Mouse (Mus musculus): ENCODE results near the gene Gm10271. TPM values are rescaled to one million over a fixed set of nuclear protein-coding genes. Genes with fewer than 3 reads are reported as not detected.

The Gm10271 gene
- polyA plus RNA-seq, 1 experiment from 2014 or later = not detected

DNA sequence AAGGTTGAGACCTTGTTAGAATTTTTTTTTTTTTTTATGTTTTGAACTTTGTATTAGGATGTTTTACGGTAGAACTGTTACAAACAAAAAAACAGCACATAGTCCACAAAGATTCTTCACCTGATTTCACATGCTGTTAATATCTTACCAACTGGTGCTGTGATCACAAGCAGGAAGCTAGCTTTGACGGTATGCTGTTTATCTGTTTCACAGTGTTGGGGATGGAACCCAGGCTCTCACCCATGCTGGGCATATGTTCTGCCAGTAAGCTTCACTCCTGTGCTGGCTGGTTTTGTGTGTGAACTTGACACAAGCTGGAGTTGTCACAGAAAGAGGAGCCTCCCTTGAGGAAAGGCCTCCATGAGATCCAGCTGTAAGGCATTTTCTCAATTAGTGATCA lies 5.4 kb upstream of the Gm10271 start:
- no peak for ATAC-seq (ENCODE audit: insufficient number of reproducible peaks, insufficient read depth, low FRiP score, low read depth)
- H3K27me3 ChIP-seq (ENCODE audit: control insufficient read depth, insufficient read depth, low read length) = no peaks in the 10 kb centered on the region
- WGBS = 84% methylated on average over 2 of the region's 2 CpGs
- H3K4me2 ChIP-seq (ENCODE audit: low read length) = no peak overlapping the region
- no peaks in the 10 kb centered on the region for H3K9me3 ChIP-seq (ENCODE audit: control insufficient read depth, low read length)
- no peaks in the 10 kb centered on the region for H3K36me3 ChIP-seq (ENCODE audit: control insufficient read depth, insufficient read depth, low read length)
- H3K4me3 ChIP-seq (ENCODE audit: control insufficient read depth in 1 of 2, insufficient read depth in 1 of 2, low read depth in 1 of 2, low read length in 2 of 2) = no peak overlapping the region
- H3K27ac ChIP-seq (replicated peaks in 1 of 2; ENCODE audit: control insufficient read depth in 1 of 2, insufficient read depth in 1 of 2, low read depth in 2 of 2, low read length in 2 of 2) = no peak overlapping the region
- no peaks in the 10 kb centered on the region for H3K4me1 ChIP-seq (ENCODE audit: control insufficient read depth in 2 of 2, insufficient read depth in 2 of 2, low read length in 2 of 2)
- H3K9ac ChIP-seq (ENCODE audit: low read length) = no peak overlapping the region

- WGBS = 38% methylated on average over 4 of the region's 4 CpGs
- no peaks in the 10 kb centered on the region for H3K9me3 ChIP-seq (ENCODE audit: control insufficient read depth, low read length)
- no peaks in the 10 kb centered on the region for H3K4me1 ChIP-seq (ENCODE audit: control insufficient read depth in 2 of 2, insufficient read depth in 2 of 2, low read length in 2 of 2)
- H3K27me3 ChIP-seq (ENCODE audit: control insufficient read depth, insufficient read depth, low read length) = no peaks in the 10 kb centered on the region
- H3K4me2 ChIP-seq (ENCODE audit: low read length) = no peak overlapping the region
- H3K9ac ChIP-seq (ENCODE audit: low read length) = no peak overlapping the region
- no peaks in the 10 kb centered on the region for H3K36me3 ChIP-seq (ENCODE audit: control insufficient read depth, insufficient read depth, low read length)
- no peak for ATAC-seq (ENCODE audit: insufficient number of reproducible peaks, insufficient read depth, low FRiP score, low read depth)
- H3K27ac ChIP-seq (replicated peaks in 1 of 2; ENCODE audit: control insufficient read depth in 1 of 2, insufficient read depth in 1 of 2, low read depth in 2 of 2, low read length in 2 of 2) = no peak overlapping the region
- no peak overlapping the region for H3K4me3 ChIP-seq (ENCODE audit: control insufficient read depth in 1 of 2, insufficient read depth in 1 of 2, low read depth in 1 of 2, low read length in 2 of 2)
These were observed 5.0 kb upstream of the Gm10271 start for GRCm38 (mm10) chr10:116977455-116977854.

DNA sequence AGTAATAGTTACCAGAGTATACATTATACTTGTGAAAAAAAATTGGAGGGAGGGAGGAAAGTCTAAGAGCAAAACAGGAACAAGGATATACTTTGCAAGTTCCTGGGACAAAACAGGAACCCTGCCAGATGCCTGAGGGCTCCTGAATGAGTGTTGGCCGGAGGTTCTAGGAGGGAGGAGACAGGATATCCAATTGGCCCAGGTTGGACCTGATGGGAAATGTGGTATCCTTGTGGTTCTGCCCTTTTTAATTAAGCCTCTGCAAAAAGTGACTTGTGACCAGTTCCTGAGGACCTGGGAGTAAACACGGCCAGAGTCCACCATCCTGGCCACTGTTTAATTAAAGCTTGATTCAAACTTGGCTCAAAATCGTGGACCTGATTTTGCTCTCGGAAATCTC lies 3.7 kb downstream of the Gm10271 start:
- no peaks in the 10 kb centered on the region for H3K9me3 ChIP-seq (ENCODE audit: control insufficient read depth, low read length)
- peaks cover 6 to 10% of the 10 kb centered on the region in 2 experiments for H3K4me1 ChIP-seq (ENCODE audit: control insufficient read depth in 2 of 2, insufficient read depth in 2 of 2, low read length in 2 of 2)
- no peak overlapping the region for H3K9ac ChIP-seq (ENCODE audit: low read length)
- H3K27me3 ChIP-seq (ENCODE audit: control insufficient read depth, insufficient read depth, low read length) = no peaks in the 10 kb centered on the region
- H3K4me3 ChIP-seq (ENCODE audit: control insufficient read depth in 1 of 2, insufficient read depth in 1 of 2, low read depth in 1 of 2, low read length in 2 of 2) = no peak overlapping the region
- WGBS = 84% methylated on average over 4 of the region's 4 CpGs
- H3K36me3 ChIP-seq (ENCODE audit: control insufficient read depth, insufficient read depth, low read length) = no peaks in the 10 kb centered on the region
- H3K27ac ChIP-seq (replicated peaks in 1 of 2; ENCODE audit: control insufficient read depth in 1 of 2, insufficient read depth in 1 of 2, low read depth in 2 of 2, low read length in 2 of 2) = no peak overlapping the region
- no peak overlapping the region for H3K4me2 ChIP-seq (ENCODE audit: low read length)
- ATAC-seq (ENCODE audit: insufficient number of reproducible peaks, insufficient read depth, low FRiP score, low read depth) = no peak

- no peak overlapping the region for H3K9ac ChIP-seq (ENCODE audit: low read length)
- H3K27ac ChIP-seq (replicated peaks in 1 of 2; ENCODE audit: control insufficient read depth in 1 of 2, insufficient read depth in 1 of 2, low read depth in 2 of 2, low read length in 2 of 2) = no peak overlapping the region
These were observed 6.3 kb downstream of the Gm10271 start for GRCm38 (mm10) chr10:116966065-116966464.

DNA sequence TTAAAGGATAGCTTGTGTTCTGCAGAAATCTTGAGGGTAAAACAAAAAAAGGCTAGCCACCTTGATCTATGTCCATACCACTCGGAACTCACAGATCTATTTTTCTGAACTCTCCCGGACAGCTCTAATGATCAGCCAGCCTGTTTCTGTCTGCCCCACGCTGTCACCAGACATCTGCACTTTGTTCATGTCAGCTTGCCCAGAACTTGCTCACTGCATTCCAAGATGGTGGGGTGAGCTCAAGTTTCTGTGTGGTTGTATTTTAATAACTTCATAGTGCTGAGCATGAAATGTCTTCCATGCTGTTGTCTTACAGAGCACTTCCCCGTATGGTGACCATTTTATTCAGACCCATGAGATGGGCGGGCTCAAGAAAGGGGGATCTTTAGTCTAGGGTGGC lies 7.1 kb downstream of the Gm10271 start:
- Histone ChIP-seq H3K9me3 (ENCODE audit: control insufficient read depth, low read length) (no peaks in the 10 kb centered on the region), H3K4me3 (ENCODE audit: control insufficient read depth in 1 of 2, insufficient read depth in 1 of 2, low read depth in 1 of 2, low read length in 2 of 2) (no peak overlapping the region), H3K36me3 (ENCODE audit: control insufficient read depth, insufficient read depth, low read length) (no peaks in the 10 kb centered on the region), H3K27ac (replicated peaks in 1 of 2; ENCODE audit: control insufficient read depth in 1 of 2, insufficient read depth in 1 of 2, low read depth in 2 of 2, low read length in 2 of 2) (no peak overlapping the region), H3K9ac (ENCODE audit: low read length) (no peak overlapping the region), H3K4me2 (ENCODE audit: low read length) (no peak overlapping the region), H3K27me3 (ENCODE audit: control insufficient read depth, insufficient read depth, low read length) (no peaks in the 10 kb centered on the region), H3K4me1 (ENCODE audit: control insufficient read depth in 2 of 2, insufficient read depth in 2 of 2, low read length in 2 of 2) (peaks cover 6 to 10% of the 10 kb centered on the region in 2 experiments)
- ATAC-seq (ENCODE audit: insufficient number of reproducible peaks, insufficient read depth, low FRiP score, low read depth) = no peak
- WGBS = 27% methylated on average over 5 of the region's 5 CpGs

More at GRCm38 (mm10) chr10:116966065-116966464, 6.3 kb downstream of the Gm10271 start:
- Histone ChIP-seq H3K27me3 (ENCODE audit: control insufficient read depth, insufficient read depth, low read length) (no peaks in the 10 kb centered on the region), H3K4me3 (ENCODE audit: control insufficient read depth in 1 of 2, insufficient read depth in 1 of 2, low read depth in 1 of 2, low read length in 2 of 2) (no peak overlapping the region), H3K9me3 (ENCODE audit: control insufficient read depth, low read length) (no peaks in the 10 kb centered on the region), H3K36me3 (ENCODE audit: control insufficient read depth, insufficient read depth, low read length) (no peaks in the 10 kb centered on the region), H3K4me2 (ENCODE audit: low read length) (no peak overlapping the region), H3K4me1 (ENCODE audit: control insufficient read depth in 2 of 2, insufficient read depth in 2 of 2, low read length in 2 of 2) (peaks cover 6 to 10% of the 10 kb centered on the region in 2 experiments)
- WGBS = 65% methylated on average over 6 of the region's 6 CpGs
- ATAC-seq (ENCODE audit: insufficient number of reproducible peaks, insufficient read depth, low FRiP score, low read depth) = no peak

- no peaks in the 10 kb centered on the region for H3K27me3 ChIP-seq (ENCODE audit: control insufficient read depth, insufficient read depth, low read length)
- H3K4me3 ChIP-seq (ENCODE audit: control insufficient read depth in 1 of 2, insufficient read depth in 1 of 2, low read depth in 1 of 2, low read length in 2 of 2) = no peak overlapping the region
- WGBS = 55% methylated on average over 4 of the region's 4 CpGs
- H3K9ac ChIP-seq (ENCODE audit: low read length) = no peak overlapping the region
- ATAC-seq (ENCODE audit: insufficient number of reproducible peaks, insufficient read depth, low FRiP score, low read depth) = no peak
- H3K27ac ChIP-seq (replicated peaks in 1 of 2; ENCODE audit: control insufficient read depth in 1 of 2, insufficient read depth in 1 of 2, low read depth in 2 of 2, low read length in 2 of 2) = no peak overlapping the region
- no peaks in the 10 kb centered on the region for H3K9me3 ChIP-seq (ENCODE audit: control insufficient read depth, low read length)
- H3K4me1 ChIP-seq (ENCODE audit: control insufficient read depth in 2 of 2, insufficient read depth in 2 of 2, low read length in 2 of 2) = peaks cover 6 to 10% of the 10 kb centered on the region in 2 experiments
- H3K4me2 ChIP-seq (ENCODE audit: low read length) = no peak overlapping the region
- H3K36me3 ChIP-seq (ENCODE audit: control insufficient read depth, insufficient read depth, low read length) = no peaks in the 10 kb centered on the region
These were observed 7.8 kb downstream of the Gm10271 start for GRCm38 (mm10) chr10:116964571-116964970.

DNA sequence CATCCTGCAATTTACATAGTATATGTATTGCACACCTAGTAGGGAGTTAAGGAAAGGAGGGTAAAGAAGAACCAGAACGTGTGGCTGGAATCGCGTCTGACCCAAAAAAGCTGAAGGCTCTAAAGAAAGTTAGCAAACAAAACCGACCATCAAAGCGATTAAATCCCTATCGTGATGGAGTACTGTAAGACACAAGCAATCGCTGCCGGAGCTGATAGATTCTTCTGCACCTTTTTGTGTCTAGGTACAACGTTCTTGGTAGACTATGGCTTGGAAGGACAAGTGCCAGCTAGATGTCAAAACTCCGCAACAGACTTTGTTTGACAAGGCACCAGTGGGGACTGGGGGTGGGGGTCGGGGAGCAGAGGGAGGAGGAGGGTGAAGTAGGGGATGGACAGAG lies 8.3 kb downstream of the Gm10271 start:
- 75% methylated on average over 11 of the region's 11 CpGs for WGBS
- H3K9me3 ChIP-seq (ENCODE audit: control insufficient read depth, low read length) = no peaks in the 10 kb centered on the region
- no peak overlapping the region for H3K27ac ChIP-seq (replicated peaks in 1 of 2; ENCODE audit: control insufficient read depth in 1 of 2, insufficient read depth in 1 of 2, low read depth in 2 of 2, low read length in 2 of 2)
- ATAC-seq (ENCODE audit: insufficient number of reproducible peaks, insufficient read depth, low FRiP score, low read depth) = no peak
- no peak overlapping the region for H3K9ac ChIP-seq (ENCODE audit: low read length)
- no peaks in the 10 kb centered on the region for H3K36me3 ChIP-seq (ENCODE audit: control insufficient read depth, insufficient read depth, low read length)
- no peaks in the 10 kb centered on the region for H3K27me3 ChIP-seq (ENCODE audit: control insufficient read depth, insufficient read depth, low read length)
- H3K4me2 ChIP-seq (ENCODE audit: low read length) = no peak overlapping the region
- H3K4me1 ChIP-seq (ENCODE audit: control insufficient read depth in 2 of 2, insufficient read depth in 2 of 2, low read length in 2 of 2) = peaks cover 6 to 10% of the 10 kb centered on the region in 2 experiments
- H3K4me3 ChIP-seq (ENCODE audit: control insufficient read depth in 1 of 2, insufficient read depth in 1 of 2, low read depth in 1 of 2, low read length in 2 of 2) = no peak overlapping the region

- H3K4me2 ChIP-seq (ENCODE audit: low read length) = no peak overlapping the region
- WGBS = 50% methylated on average over 17 of the region's 17 CpGs
- no peak overlapping the region for H3K27ac ChIP-seq (replicated peaks in 1 of 2; ENCODE audit: control insufficient read depth in 1 of 2, insufficient read depth in 1 of 2, low read depth in 2 of 2, low read length in 2 of 2)
- H3K27me3 ChIP-seq (ENCODE audit: control insufficient read depth, insufficient read depth, low read length) = no peaks in the 10 kb centered on the region
- ATAC-seq (ENCODE audit: insufficient number of reproducible peaks, insufficient read depth, low FRiP score, low read depth) = no peak
- peaks cover 6 to 10% of the 10 kb centered on the region in 2 experiments for H3K4me1 ChIP-seq (ENCODE audit: control insufficient read depth in 2 of 2, insufficient read depth in 2 of 2, low read length in 2 of 2)
- H3K9me3 ChIP-seq (ENCODE audit: control insufficient read depth, low read length) = no peaks in the 10 kb centered on the region
- H3K9ac ChIP-seq (ENCODE audit: low read length) = no peak overlapping the region
- H3K36me3 ChIP-seq (ENCODE audit: control insufficient read depth, insufficient read depth, low read length) = no peaks in the 10 kb centered on the region
- no peak overlapping the region for H3K4me3 ChIP-seq (ENCODE audit: control insufficient read depth in 1 of 2, insufficient read depth in 1 of 2, low read depth in 1 of 2, low read length in 2 of 2)
These were observed 9.6 kb downstream of the Gm10271 start for GRCm38 (mm10) chr10:116962803-116963202.

Measured in heart, embryonic 14.5 days (tissue).